ENCODE assay signal across 8 mouse cellular contexts in the genomic region with DNA sequence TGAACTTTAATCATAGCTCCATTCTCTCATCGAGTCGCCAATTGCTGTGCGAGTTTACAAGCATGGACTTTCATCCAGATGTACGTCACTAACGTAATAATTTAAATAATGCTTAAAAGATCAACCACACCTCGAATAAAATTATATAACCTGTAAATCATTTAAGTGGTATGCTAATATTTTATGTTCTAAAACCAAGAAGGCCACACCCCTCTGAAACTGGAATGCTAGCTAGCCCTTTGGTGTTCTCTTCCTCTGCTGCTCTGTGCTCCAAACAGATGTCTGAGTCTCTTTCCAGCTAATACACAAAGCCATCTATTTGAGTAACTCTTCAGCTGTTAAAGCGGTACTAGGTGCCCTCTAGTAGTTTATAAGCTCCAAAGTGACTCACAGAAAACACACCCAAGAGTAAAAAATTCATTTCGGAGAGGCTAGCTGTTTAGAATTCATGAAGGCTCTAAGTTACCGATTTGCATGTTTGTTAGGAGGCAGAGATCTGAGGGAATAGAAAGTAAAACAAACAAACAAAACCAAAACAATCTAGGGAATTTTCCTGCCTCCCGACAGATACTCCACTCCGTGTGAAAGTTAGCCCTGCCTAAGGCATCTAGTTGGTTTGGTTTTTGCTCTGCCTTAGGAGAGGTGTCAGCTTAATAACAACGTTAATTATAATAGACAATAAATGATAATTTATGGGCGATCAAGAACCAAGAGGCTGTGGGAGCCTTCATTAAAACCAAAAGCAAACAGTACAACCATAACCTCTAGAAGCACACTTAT. TPM values are rescaled to one million over a fixed set of nuclear protein-coding genes. Genes with fewer than 3 reads are reported as not detected.
DNase-seq lines count a peak whose midpoint lies in the region; ATAC-seq and TF ChIP-seq lines count a peak whose summit lies in the region.

No protein-coding gene starts in this region.

- peak; percentile 31 for DNase-seq in CD4-positive, CD25-positive, alpha-beta regulatory T cell, adult 2 months (ENCODE audit: low read depth, low spot score)
- DNase-seq in intestine, embryonic 14.5 days (ENCODE audit: low spot score) = no peak
- peak; percentile 45 for DNase-seq in lung, embryonic 14.5 days
- no peak for DNase-seq in urinary bladder, postnatal 25 days (ENCODE audit: low spot score)
- DNase-seq in right cerebral cortex, postnatal 36 days (ENCODE audit: low spot score in 2 of 2) = no peak
- DNase-seq in testis, postnatal 14 days (ENCODE audit: low spot score) = no peak

- H3K4me2 ChIP-seq in intestine, embryonic 14.5 days (ENCODE audit: low read length) = peak overlapping the region; percentile 66
- peak overlapping the region; percentile 71 for H3K4me2 ChIP-seq in lung, embryonic 14.5 days

- H3K4me3 ChIP-seq in embryonic fibroblast, embryonic 13.5 days (ENCODE audit: insufficient read depth, low read length) = no peak overlapping the region
- peak overlapping the region; percentile 94 for H3K4me3 ChIP-seq in intestine, embryonic 14.5 days (ENCODE audit: low read depth, low read length)
- peak overlapping the region; percentile 97 for H3K4me3 ChIP-seq in lung, embryonic 14.5 days (ENCODE audit: low read depth, low read length)

- TF ChIP-seq CTCF in embryonic fibroblast, embryonic 13.5 days (IDR thresholded peaks at IDR 0.05; ENCODE audit: borderline replicate concordance, insufficient read depth, low read length) = no peak
- TF ChIP-seq CTCF in lung, embryonic 14.5 days (IDR thresholded peaks at IDR 0.05; ENCODE audit: low read depth) = no peak

- no peaks in the 10 kb centered on the region for H3K27me3 ChIP-seq in intestine, embryonic 14.5 days (replicated peaks; ENCODE audit: control insufficient read depth, insufficient read depth, low read length)
- H3K27me3 ChIP-seq in lung, embryonic 14.5 days (ENCODE audit: insufficient read depth, low read length) = no peaks in the 10 kb centered on the region

- no peaks in the 10 kb centered on the region for H3K9me3 ChIP-seq in intestine, embryonic 14.5 days (ENCODE audit: control insufficient read depth, low read length)
- H3K9me3 ChIP-seq in lung, embryonic 14.5 days (ENCODE audit: low read depth, low read length) = no peaks in the 10 kb centered on the region

- peak overlapping the region; percentile 45; the same call in 1 of the 2 replicates for H3K9ac ChIP-seq in intestine, embryonic 14.5 days (ENCODE audit: low read length)
- peak overlapping the region; percentile 50 for H3K9ac ChIP-seq in lung, embryonic 14.5 days

- 57% methylated on average over 13 of the region's 13 CpGs for WGBS in intestine, embryonic 14.5 days
- 48% methylated on average over 13 of the region's 13 CpGs for WGBS in lung, embryonic 14.5 days

- peak overlapping the region; percentile 94 for H3K27ac ChIP-seq in embryonic fibroblast, embryonic 13.5 days (ENCODE audit: insufficient read depth, low read length)
- H3K27ac ChIP-seq in intestine, embryonic 14.5 days (ENCODE audit: low read depth) = peak overlapping the region; percentile 95
- peak overlapping the region; percentile 88 for H3K27ac ChIP-seq in lung, embryonic 14.5 days (ENCODE audit: low read depth)

- peaks cover 8% of the 10 kb centered on the region for H3K36me3 ChIP-seq in intestine, embryonic 14.5 days (ENCODE audit: control insufficient read depth, insufficient read depth, low read length)
- peaks cover 11% of the 10 kb centered on the region for H3K36me3 ChIP-seq in lung, embryonic 14.5 days (ENCODE audit: insufficient read depth)

- no peak for ATAC-seq in CD4-positive, CD25-positive, alpha-beta regulatory T cell, adult 4 months
- no peak for ATAC-seq in intestine, embryonic 14.5 days (replicated peaks; ENCODE audit: low FRiP score, low TSS enrichment, low read depth)
- no peak for ATAC-seq in lung, embryonic 14.5 days (ENCODE audit: insufficient read depth)

- H3K4me1 ChIP-seq in embryonic fibroblast, embryonic 13.5 days (ENCODE audit: control insufficient read depth, insufficient read depth, low read length) = peaks cover 2% of the 10 kb centered on the region; the same call in 1 of the 2 replicates
- peaks cover 15% of the 10 kb centered on the region for H3K4me1 ChIP-seq in intestine, embryonic 14.5 days (replicated peaks; ENCODE audit: control insufficient read depth, insufficient read depth, low read length)
- peaks cover 6% of the 10 kb centered on the region; the same call in 1 of the 2 replicates for H3K4me1 ChIP-seq in lung, embryonic 14.5 days (ENCODE audit: insufficient read depth)

- no peak for TF ChIP-seq POLR2A in embryonic fibroblast, embryonic 13.5 days (IDR thresholded peaks at IDR 0.05; ENCODE audit: low read depth, low read length)

RNA-seq across cellular contexts. Expression of a gene that starts 1.1 kb away (rescaled TPM):
- 10 to 100 TPM; 19.3 to 30.6 TPM for polyA plus RNA-seq in CD4-positive, CD25-positive, alpha-beta regulatory T cell, adult 4 months (2017; shearing (Covaris generic))
- polyA plus RNA-seq in embryonic fibroblast, embryonic 13.5 days (2011; ENCODE audit: insufficient read length, low read depth, missing spikeins) = 32.6 and 35.3 TPM in 2 replicates
- polyA plus RNA-seq in intestine, embryonic 14.5 days (2014; fragmentation: Nextera tagmentation; extraction: Ambion mirVana) = 31.2 and 36.8 TPM in 2 replicates
- polyA plus RNA-seq in lung, embryonic 14.5 days (2014; fragmentation: Nextera tagmentation; extraction: Ambion mirVana) = 50.9 and 53.5 TPM in 2 replicates

RNA-seq across cellular contexts. Expression of a gene that starts 59.7 kb away (rescaled TPM):
- 1 to 10 TPM; 2.0 to 2.8 TPM for polyA plus RNA-seq in CD4-positive, CD25-positive, alpha-beta regulatory T cell, adult 4 months (2017; shearing (Covaris generic))
- polyA plus RNA-seq in embryonic fibroblast, embryonic 13.5 days (2011; ENCODE audit: insufficient read length, low read depth, missing spikeins) = not detected in 2 replicates
- 1.0 and 1.5 TPM in 2 replicates for polyA plus RNA-seq in intestine, embryonic 14.5 days (2014; fragmentation: Nextera tagmentation; extraction: Ambion mirVana)
- 1.2 and 2.0 TPM in 2 replicates for polyA plus RNA-seq in lung, embryonic 14.5 days (2014; fragmentation: Nextera tagmentation; extraction: Ambion mirVana)

RNA-seq across cellular contexts. Expression of a gene that starts 59.7 kb away (rescaled TPM):
- 10 to 100 TPM; 75.1 to 88.5 TPM for polyA plus RNA-seq in CD4-positive, CD25-positive, alpha-beta regulatory T cell, adult 4 months (2017; shearing (Covaris generic))
- 133 and 211 TPM in 2 replicates for polyA plus RNA-seq in embryonic fibroblast, embryonic 13.5 days (2011; ENCODE audit: insufficient read length, low read depth, missing spikeins)
- polyA plus RNA-seq in intestine, embryonic 14.5 days (2014; fragmentation: Nextera tagmentation; extraction: Ambion mirVana) = 112 and 116 TPM in 2 replicates
- 157 and 165 TPM in 2 replicates for polyA plus RNA-seq in lung, embryonic 14.5 days (2014; fragmentation: Nextera tagmentation; extraction: Ambion mirVana)

Comparison
In these comparisons a context has a peak if more than half of its experiments do, and no peak if none do; other contexts are left out.
1. DNase-seq: peak in CD4-positive, CD25-positive, alpha-beta regulatory T cell, adult 2 months (single experiment) and lung, embryonic 14.5 days (single experiment); none in intestine, embryonic 14.5 days (single experiment), urinary bladder, postnatal 25 days (single experiment), right cerebral cortex, postnatal 36 days (0 of 2) and testis, postnatal 14 days (single experiment).
2. Peak in every context shown above with its lines, with median percentiles within 50 percentile points of each other: H3K27ac ChIP-seq.